Mouse (Mus musculus): ENCODE results near the gene Acyp2. TPM values are rescaled to one million over a fixed set of nuclear protein-coding genes. Genes with fewer than 3 reads are reported as not detected.

Acyp2 gene
- polyA plus RNA-seq, 1 experiment, result 7.5 TPM

- H3K36me3 ChIP-seq (ENCODE audit: control insufficient read depth, insufficient read depth), result no peaks in the 10 kb centered on the region
- no peak overlapping the region for H3ac ChIP-seq (ENCODE audit: control insufficient read depth, insufficient read length)
- TF ChIP-seq TCF3 (IDR thresholded peaks at IDR 0.05; ENCODE audit: insufficient read length, low read depth) (no peak), MAX (IDR thresholded peaks at IDR 0.05; ENCODE audit: low read depth) (no peak), SRF (IDR thresholded peaks at IDR 0.05; ENCODE audit: control insufficient read depth, insufficient read length, low read depth) (no peak), CEBPB (IDR thresholded peaks at IDR 0.05; ENCODE audit: insufficient read depth, poor library complexity, severe bottlenecking) (no peak), MYOD1 (IDR thresholded peaks at IDR 0.05; ENCODE audit: control insufficient read depth in 1 of 3, insufficient read length in 2 of 3, low read depth in 2 of 3) (no peak), TCF12 (IDR thresholded peaks at IDR 0.05; ENCODE audit: insufficient read depth, poor library complexity, severe bottlenecking) (no peak)
- no peak overlapping the region for H3K4me2 ChIP-seq (ENCODE audit: low read depth)
- no peak overlapping the region for H3K4me3 ChIP-seq
- no peaks in the 10 kb centered on the region for H3K27me3 ChIP-seq (ENCODE audit: control insufficient read depth, insufficient read depth, insufficient read length)
- H3K79me2 ChIP-seq (ENCODE audit: control insufficient read depth, insufficient read depth), result no peaks in the 10 kb centered on the region
Measured at GRCm38 (mm10) chr11:30570568-30570967, 78.8 kb downstream of the Acyp2 start.

GRCm38 (mm10) chr11:30560215-30560614, 89.2 kb downstream of the Acyp2 start:
- H3K27me3 ChIP-seq (ENCODE audit: control insufficient read depth, insufficient read depth, insufficient read length), result no peaks in the 10 kb centered on the region
- no peak overlapping the region for H3K4me3 ChIP-seq
- no peak for TF ChIP-seq POLR2AphosphoS2 (IDR thresholded peaks at IDR 0.05; ENCODE audit: insufficient read length, low read depth)
- TF ChIP-seq MYOD1 (IDR thresholded peaks at IDR 0.05; ENCODE audit: control insufficient read depth in 1 of 3, insufficient read length in 2 of 3, low read depth in 2 of 3), result no peak
- no peak for TF ChIP-seq MYOG (IDR thresholded peaks at IDR 0.05; ENCODE audit: control insufficient read depth in 1 of 3, insufficient read depth in 1 of 3, insufficient read length in 2 of 3, low read depth in 2 of 3)
- TF ChIP-seq TCF3 (IDR thresholded peaks at IDR 0.05; ENCODE audit: insufficient read length, low read depth), result no peak
- no peak for TF ChIP-seq MAX (IDR thresholded peaks at IDR 0.05; ENCODE audit: low read depth)
- TF ChIP-seq POLR2A (IDR thresholded peaks at IDR 0.05; ENCODE audit: insufficient read length, low read depth), result no peak
- TF ChIP-seq CEBPB (IDR thresholded peaks at IDR 0.05; ENCODE audit: insufficient read depth, poor library complexity, severe bottlenecking), result no peak
- no peak for TF ChIP-seq REST (IDR thresholded peaks at IDR 0.05; ENCODE audit: insufficient read depth, insufficient read length)
- no peak for TF ChIP-seq TCF12 (IDR thresholded peaks at IDR 0.05; ENCODE audit: insufficient read depth, poor library complexity, severe bottlenecking)
- no peak for TF ChIP-seq E2F4 (IDR thresholded peaks at IDR 0.05; ENCODE audit: insufficient read depth)
- TF ChIP-seq SRF (IDR thresholded peaks at IDR 0.05; ENCODE audit: control insufficient read depth, insufficient read length, low read depth), result no peak
- TF ChIP-seq USF1 (IDR thresholded peaks at IDR 0.05; ENCODE audit: low read depth), result no peak
- H3K36me3 ChIP-seq (ENCODE audit: control insufficient read depth, insufficient read depth), result no peaks in the 10 kb centered on the region
- H3ac ChIP-seq (ENCODE audit: control insufficient read depth, insufficient read length), result no peak overlapping the region
- H3K4me2 ChIP-seq (ENCODE audit: low read depth), result no peak overlapping the region
- H3K79me2 ChIP-seq (ENCODE audit: control insufficient read depth, insufficient read depth), result no peaks in the 10 kb centered on the region

GRCm38 (mm10) chr11:30553408-30553807, 96.0 kb downstream of the Acyp2 start:
- TF ChIP-seq MYOD1 (IDR thresholded peaks at IDR 0.05; ENCODE audit: control insufficient read depth in 1 of 3, insufficient read length in 2 of 3, low read depth in 2 of 3) (no peak), POLR2A (IDR thresholded peaks at IDR 0.05; ENCODE audit: insufficient read length, low read depth) (no peak), USF1 (IDR thresholded peaks at IDR 0.05; ENCODE audit: low read depth) (no peak), MAX (IDR thresholded peaks at IDR 0.05; ENCODE audit: low read depth) (no peak), CEBPB (IDR thresholded peaks at IDR 0.05; ENCODE audit: insufficient read depth, poor library complexity, severe bottlenecking) (no peak), TCF12 (IDR thresholded peaks at IDR 0.05; ENCODE audit: insufficient read depth, poor library complexity, severe bottlenecking) (no peak)
- H3K36me3 ChIP-seq (ENCODE audit: control insufficient read depth, insufficient read depth), result no peaks in the 10 kb centered on the region
- H3K4me2 ChIP-seq (ENCODE audit: low read depth), result no peak overlapping the region
- H3K79me2 ChIP-seq (ENCODE audit: control insufficient read depth, insufficient read depth), result no peaks in the 10 kb centered on the region
- H3K27me3 ChIP-seq (ENCODE audit: control insufficient read depth, insufficient read depth, insufficient read length), result no peaks in the 10 kb centered on the region
- H3K4me3 ChIP-seq, result no peak overlapping the region
- no peak overlapping the region for H3ac ChIP-seq (ENCODE audit: control insufficient read depth, insufficient read length)

- Histone ChIP-seq H3K27me3 (ENCODE audit: control insufficient read depth, insufficient read depth, insufficient read length) (no peaks in the 10 kb centered on the region), H3K36me3 (ENCODE audit: control insufficient read depth, insufficient read depth) (no peaks in the 10 kb centered on the region), H3K79me2 (ENCODE audit: control insufficient read depth, insufficient read depth) (no peaks in the 10 kb centered on the region), H3K4me3 (no peak overlapping the region), H3ac (ENCODE audit: control insufficient read depth, insufficient read length) (no peak overlapping the region), H3K4me2 (ENCODE audit: low read depth) (no peak overlapping the region)
- TF ChIP-seq MAX (IDR thresholded peaks at IDR 0.05; ENCODE audit: low read depth) (no peak), MYOG (IDR thresholded peaks at IDR 0.05; ENCODE audit: control insufficient read depth in 1 of 3, insufficient read depth in 1 of 3, insufficient read length in 2 of 3, low read depth in 2 of 3) (no peak), TCF12 (IDR thresholded peaks at IDR 0.05; ENCODE audit: insufficient read depth, poor library complexity, severe bottlenecking) (no peak), REST (IDR thresholded peaks at IDR 0.05; ENCODE audit: insufficient read depth, insufficient read length) (no peak), POLR2A (IDR thresholded peaks at IDR 0.05; ENCODE audit: insufficient read length, low read depth) (no peak), SRF (IDR thresholded peaks at IDR 0.05; ENCODE audit: control insufficient read depth, insufficient read length, low read depth) (no peak), CEBPB (IDR thresholded peaks at IDR 0.05; ENCODE audit: insufficient read depth, poor library complexity, severe bottlenecking) (no peak), POLR2AphosphoS2 (IDR thresholded peaks at IDR 0.05; ENCODE audit: insufficient read length, low read depth) (no peak), E2F4 (IDR thresholded peaks at IDR 0.05; ENCODE audit: insufficient read depth) (no peak), USF1 (IDR thresholded peaks at IDR 0.05; ENCODE audit: low read depth) (no peak), MYOD1 (IDR thresholded peaks at IDR 0.05; ENCODE audit: control insufficient read depth in 1 of 3, insufficient read length in 2 of 3, low read depth in 2 of 3) (no peak), TCF3 (IDR thresholded peaks at IDR 0.05; ENCODE audit: insufficient read length, low read depth) (no peak)
Measured at GRCm38 (mm10) chr11:30517133-30517532, 132.3 kb downstream of the Acyp2 start.

- Histone ChIP-seq H3ac (ENCODE audit: control insufficient read depth, insufficient read length) (no peak overlapping the region), H3K27me3 (ENCODE audit: control insufficient read depth, insufficient read depth, insufficient read length) (no peaks in the 10 kb centered on the region), H3K4me3 (no peak overlapping the region), H3K36me3 (ENCODE audit: control insufficient read depth, insufficient read depth) (no peaks in the 10 kb centered on the region), H3K4me2 (ENCODE audit: low read depth) (no peak overlapping the region), H3K79me2 (ENCODE audit: control insufficient read depth, insufficient read depth) (no peaks in the 10 kb centered on the region)
- no peak for TF ChIP-seq SRF (IDR thresholded peaks at IDR 0.05; ENCODE audit: control insufficient read depth, insufficient read length, low read depth)
- TF ChIP-seq TCF3 (IDR thresholded peaks at IDR 0.05; ENCODE audit: insufficient read length, low read depth), result no peak
- no peak for TF ChIP-seq REST (IDR thresholded peaks at IDR 0.05; ENCODE audit: insufficient read depth, insufficient read length)
- no peak for TF ChIP-seq TCF12 (IDR thresholded peaks at IDR 0.05; ENCODE audit: insufficient read depth, poor library complexity, severe bottlenecking)
- no peak for TF ChIP-seq MAX (IDR thresholded peaks at IDR 0.05; ENCODE audit: low read depth)
- no peak for TF ChIP-seq E2F4 (IDR thresholded peaks at IDR 0.05; ENCODE audit: insufficient read depth)
- TF ChIP-seq MYOG (IDR thresholded peaks at IDR 0.05; ENCODE audit: control insufficient read depth in 1 of 3, insufficient read depth in 1 of 3, insufficient read length in 2 of 3, low read depth in 2 of 3), result no peak
- TF ChIP-seq USF1 (IDR thresholded peaks at IDR 0.05; ENCODE audit: low read depth), result no peak
Measured at GRCm38 (mm10) chr11:30508178-30508577, 141.2 kb downstream of the Acyp2 start.

Measured in myocyte (in vitro differentiated cells).